Mouse (Mus musculus): ENCODE measurements at regions not wholly inside any gene's neighbourhood (a gene's known extent, or its start where the extent isn't known, plus 50 kb on each side); places are given as distances from the start of the nearest gene placed in this dataset.
"Not testable (repeated sequence)": the region's sequence is repeated elsewhere in the genome, so short reads cannot be mapped to it uniquely, and the experiment has no call there.

- no peak overlapping the region for H3K9ac ChIP-seq
- no peak overlapping the region for H3K4me3 ChIP-seq
- H3K4me1 ChIP-seq, result no peaks in the 10 kb centered on the region
- no peaks in the 10 kb centered on the region for H3K36me3 ChIP-seq (replicated peaks)
- H3K27ac ChIP-seq, result no peak overlapping the region
- 94% methylated on average over 1 of the region's 1 CpGs for WGBS
- H3K4me2 ChIP-seq, result no peak overlapping the region
- no peaks in the 10 kb centered on the region for H3K9me3 ChIP-seq
- H3K27me3 ChIP-seq (replicated peaks), result no peaks in the 10 kb centered on the region
- ATAC-seq (replicated peaks), result no peak
Measured at GRCm38 (mm10) chr4:64432097-64432496, 385.3 kb upstream of the Tnc start.

- 71% methylated on average over 13 of the region's 13 CpGs for whole genome bisulfite sequencing
- H3K27ac ChIP-seq, result no peak overlapping the region
- peak; percentile 60; the same call in 1 of the 2 replicates for ATAC-seq (replicated peaks)
Measured at GRCm38 (mm10) chr4:64437744-64438594, 391.2 kb upstream of the Tnc start.

GRCm38 (mm10) chr4:64451442-64451841, 404.6 kb upstream of the Tnc start:
- WGBS, result 58% methylated on average over 1 of the region's 1 CpGs
- peak; percentile 50; the same call in 1 of the 2 replicates for ATAC-seq (replicated peaks)
- Histone ChIP-seq H3K9ac (no peak overlapping the region), H3K4me1 (no peaks in the 10 kb centered on the region), H3K4me3 (no peak overlapping the region), H3K9me3 (no peaks in the 10 kb centered on the region), H3K27me3 (replicated peaks) (no peaks in the 10 kb centered on the region), H3K4me2 (no peak overlapping the region), H3K27ac (peak overlapping the region; percentile 34; the same call in 1 of the 2 replicates), H3K36me3 (replicated peaks) (no peaks in the 10 kb centered on the region)

More at GRCm38 (mm10) chr4:64437744-64438594, 391.2 kb upstream of the Tnc start:
- Histone ChIP-seq H3K36me3 (replicated peaks) (no peaks in the 10 kb centered on the region), H3K4me1 (no peaks in the 10 kb centered on the region), H3K9me3 (no peaks in the 10 kb centered on the region), H3K27me3 (replicated peaks) (no peaks in the 10 kb centered on the region), H3K4me2 (no peak overlapping the region), H3K4me3 (no peak overlapping the region), H3K9ac (no peak overlapping the region)

GRCm38 (mm10) chr4:64451946-64452345, 405.1 kb upstream of the Tnc start:
- peak overlapping the region; percentile 34; the same call in 1 of the 2 replicates for H3K27ac ChIP-seq
- H3K4me1 ChIP-seq, result no peaks in the 10 kb centered on the region
- no peaks in the 10 kb centered on the region for H3K9me3 ChIP-seq
- peak; percentile 88 for ATAC-seq (replicated peaks)
- H3K4me2 ChIP-seq, result no peak overlapping the region
- no peaks in the 10 kb centered on the region for H3K36me3 ChIP-seq (replicated peaks)
- H3K4me3 ChIP-seq, result no peak overlapping the region
- 21% methylated on average over 1 of the region's 1 CpGs for WGBS
- H3K27me3 ChIP-seq (replicated peaks), result no peaks in the 10 kb centered on the region
- no peak overlapping the region for H3K9ac ChIP-seq

- Histone ChIP-seq H3K4me3 (no peak overlapping the region), H3K27ac (no peak overlapping the region), H3K4me1 (no peaks in the 10 kb centered on the region), H3K36me3 (replicated peaks) (no peaks in the 10 kb centered on the region), H3K4me2 (no peak overlapping the region), H3K9ac (no peak overlapping the region), H3K27me3 (replicated peaks) (no peaks in the 10 kb centered on the region), H3K9me3 (no peaks in the 10 kb centered on the region)
- WGBS, result 98% methylated on average over 1 of the region's 1 CpGs
- peak; percentile 65 for ATAC-seq (replicated peaks)
Measured at GRCm38 (mm10) chr4:64492260-64492962, 445.6 kb upstream of the Tnc start.

GRCm38 (mm10) chr4:64497759-64498158, 450.9 kb upstream of the Tnc start:
- peak; percentile 87 for ATAC-seq (replicated peaks)

GRCm38 (mm10) chr4:64500635-64501395, 454.0 kb upstream of the Tnc start:
- ATAC-seq (replicated peaks), result no peak
- Histone ChIP-seq H3K9ac (no peak overlapping the region), H3K4me3 (no peak overlapping the region), H3K4me2 (no peak overlapping the region), H3K9me3 (no peaks in the 10 kb centered on the region), H3K27me3 (replicated peaks) (no peaks in the 10 kb centered on the region), H3K27ac (no peak overlapping the region), H3K4me1 (no peaks in the 10 kb centered on the region), H3K36me3 (replicated peaks) (no peaks in the 10 kb centered on the region)
- WGBS, result 90% methylated on average over 5 of the region's 5 CpGs

More at GRCm38 (mm10) chr4:64497759-64498158, 450.9 kb upstream of the Tnc start:
- not testable (repeated sequence) for H3K9me3 ChIP-seq; H3K9ac ChIP-seq; H3K4me3 ChIP-seq; H3K4me1 ChIP-seq; H3K4me2 ChIP-seq; H3K36me3 ChIP-seq (replicated peaks); H3K27me3 ChIP-seq (replicated peaks); H3K27ac ChIP-seq

- Histone ChIP-seq H3K36me3 (replicated peaks) (no peaks in the 10 kb centered on the region), H3K4me1 (no peaks in the 10 kb centered on the region), H3K4me3 (no peak overlapping the region), H3K27ac (no peak overlapping the region), H3K27me3 (replicated peaks) (no peaks in the 10 kb centered on the region), H3K9ac (no peak overlapping the region), H3K9me3 (no peaks in the 10 kb centered on the region), H3K4me2 (no peak overlapping the region)
- no peak for ATAC-seq (replicated peaks)
Measured at GRCm38 (mm10) chr4:64521883-64522282, 475.1 kb upstream of the Tnc start.

GRCm38 (mm10) chr4:64527724-64528332, 481.0 kb upstream of the Tnc start:
- no peaks in the 10 kb centered on the region for H3K36me3 ChIP-seq (replicated peaks)
- H3K27me3 ChIP-seq (replicated peaks), result no peaks in the 10 kb centered on the region
- no peak overlapping the region for H3K27ac ChIP-seq
- no peak for ATAC-seq (replicated peaks)
- H3K4me1 ChIP-seq, result no peaks in the 10 kb centered on the region
- no peak overlapping the region for H3K9ac ChIP-seq
- H3K9me3 ChIP-seq, result no peaks in the 10 kb centered on the region
- no peak overlapping the region for H3K4me3 ChIP-seq
- no peak overlapping the region for H3K4me2 ChIP-seq
- WGBS, result 81% methylated on average over 4 of the region's 4 CpGs

GRCm38 (mm10) chr4:64530585-64530984, 483.8 kb upstream of the Tnc start:
- WGBS, result 77% methylated on average over 4 of the region's 4 CpGs
- Histone ChIP-seq H3K4me3 (no peak overlapping the region), H3K4me1 (no peaks in the 10 kb centered on the region), H3K27me3 (replicated peaks) (no peaks in the 10 kb centered on the region), H3K9me3 (no peaks in the 10 kb centered on the region), H3K9ac (no peak overlapping the region), H3K36me3 (replicated peaks) (no peaks in the 10 kb centered on the region), H3K4me2 (no peak overlapping the region), H3K27ac (no peak overlapping the region)
- ATAC-seq (replicated peaks), result no peak

- no peaks in the 10 kb centered on the region for H3K36me3 ChIP-seq (replicated peaks)
- no peaks in the 10 kb centered on the region for H3K27me3 ChIP-seq (replicated peaks)
- 26% methylated on average over 3 of the region's 3 CpGs for WGBS
- H3K4me1 ChIP-seq, result no peaks in the 10 kb centered on the region
- peak; percentile 73; the same call in 1 of the 2 replicates for ATAC-seq (replicated peaks)
- no peak overlapping the region for H3K27ac ChIP-seq
- no peak overlapping the region for H3K4me2 ChIP-seq
- H3K9ac ChIP-seq, result no peak overlapping the region
- H3K4me3 ChIP-seq, result no peak overlapping the region
- H3K9me3 ChIP-seq, result no peaks in the 10 kb centered on the region
Measured at GRCm38 (mm10) chr4:64533019-64533418, 486.2 kb upstream of the Tnc start.

Measured in midbrain, embryonic 15.5 days (tissue).